30 mouse cellular contexts compared by ENCODE assay signal in genomic region chr2:71157881-71158280, GRCm38 (mm10).
"Had no signal": no experiment of that assay in that cellular context is flagged by ENCODE, and none has a peak within 500 bp of the region (broad histone marks: within the 10 kb centered on the region; RNA-seq: fewer than 3 reads in every experiment).

No protein-coding gene starts in this region.

- H3K4me3 ChIP-seq: left cerebral cortex, adult 2 months; limb, embryonic 10.5 days; limb, embryonic 12.5 days; limb, embryonic 13.5 days; limb, embryonic 15.5 days; liver, embryonic 12.5 days; liver, embryonic 13.5 days; liver, embryonic 15.5 days; lung, embryonic 15.5 days; megakaryocyte, embryonic 14.5 days; midbrain, embryonic 10.5 days; midbrain, embryonic 12.5 days; midbrain, embryonic 13.5 days; myocyte had no signal

- H3K36me3 ChIP-seq: limb, embryonic 10.5 days; limb, embryonic 12.5 days; limb, embryonic 13.5 days; limb, embryonic 15.5 days; liver, embryonic 12.5 days; liver, embryonic 13.5 days; liver, embryonic 15.5 days; lung, embryonic 15.5 days; midbrain, embryonic 10.5 days; midbrain, embryonic 12.5 days; midbrain, embryonic 13.5 days had no signal

- H3K27ac ChIP-seq: left cerebral cortex, adult 2 months; limb, embryonic 10.5 days; limb, embryonic 12.5 days; limb, embryonic 13.5 days; limb, embryonic 15.5 days; liver, embryonic 12.5 days; liver, embryonic 13.5 days; liver, embryonic 14.5 days; liver, embryonic 15.5 days; lung, embryonic 15.5 days; macrophage; midbrain, embryonic 10.5 days; midbrain, embryonic 12.5 days; midbrain, embryonic 13.5 days had no signal

- H3K4me2 ChIP-seq: limb, embryonic 12.5 days; limb, embryonic 13.5 days; limb, embryonic 15.5 days; liver, embryonic 11.5 days; liver, embryonic 12.5 days; liver, embryonic 13.5 days; liver, embryonic 15.5 days; lung, embryonic 14.5 days; lung, embryonic 15.5 days; midbrain, embryonic 12.5 days; midbrain, embryonic 13.5 days had no signal

- ATAC-seq: liver, embryonic 12.5 days; liver, postnatal 0 days; lung, postnatal 0 days; midbrain, embryonic 13.5 days; midbrain, embryonic 16.5 days had no signal

- H3K4me1 ChIP-seq: limb, embryonic 15.5 days; lung, embryonic 15.5 days; megakaryocyte, embryonic 14.5 days had no signal

- H3K9ac ChIP-seq: limb, embryonic 12.5 days; limb, embryonic 13.5 days; limb, embryonic 15.5 days; liver, embryonic 12.5 days; liver, embryonic 13.5 days; liver, embryonic 14.5 days; liver, embryonic 15.5 days; liver, postnatal 0 days; lung, embryonic 14.5 days; lung, embryonic 15.5 days; midbrain, embryonic 12.5 days; midbrain, embryonic 13.5 days had no signal

- H3K27me3 ChIP-seq: limb, embryonic 12.5 days; limb, embryonic 13.5 days; limb, embryonic 15.5 days; liver, embryonic 12.5 days; liver, embryonic 13.5 days; liver, embryonic 15.5 days; lung, embryonic 15.5 days; midbrain, embryonic 12.5 days; midbrain, embryonic 13.5 days had no signal

- DNase-seq: left cerebral cortex, postnatal 4 days; liver; liver, embryonic 13.5 days; liver, postnatal 0 days; lung, adult 18-20 months; lung, adult 2 months; lung, embryonic 14.5 days; lung, postnatal 10 days; lung, postnatal 14 days; lung, postnatal 36 days; lung, postnatal 4 days; midbrain, embryonic 14.5 days had no signal

- H3K9me3 ChIP-seq: limb, embryonic 10.5 days; limb, embryonic 12.5 days; limb, embryonic 13.5 days; limb, embryonic 15.5 days; liver, embryonic 12.5 days; liver, embryonic 13.5 days; liver, embryonic 15.5 days; lung, embryonic 15.5 days; midbrain, embryonic 10.5 days; midbrain, embryonic 12.5 days; midbrain, embryonic 13.5 days had no signal
